Mouse (Mus musculus) urinary bladder, postnatal 14 days (tissue): Measurements from ENCODE around the gene Anapc11.

ENCODE experiments used
- DNase-seq: peaks from one replicate; pipeline ENCODE4 v3.0.0; 2021; ENCODE audit warnings: low spot score

The Anapc11 gene

DNA sequence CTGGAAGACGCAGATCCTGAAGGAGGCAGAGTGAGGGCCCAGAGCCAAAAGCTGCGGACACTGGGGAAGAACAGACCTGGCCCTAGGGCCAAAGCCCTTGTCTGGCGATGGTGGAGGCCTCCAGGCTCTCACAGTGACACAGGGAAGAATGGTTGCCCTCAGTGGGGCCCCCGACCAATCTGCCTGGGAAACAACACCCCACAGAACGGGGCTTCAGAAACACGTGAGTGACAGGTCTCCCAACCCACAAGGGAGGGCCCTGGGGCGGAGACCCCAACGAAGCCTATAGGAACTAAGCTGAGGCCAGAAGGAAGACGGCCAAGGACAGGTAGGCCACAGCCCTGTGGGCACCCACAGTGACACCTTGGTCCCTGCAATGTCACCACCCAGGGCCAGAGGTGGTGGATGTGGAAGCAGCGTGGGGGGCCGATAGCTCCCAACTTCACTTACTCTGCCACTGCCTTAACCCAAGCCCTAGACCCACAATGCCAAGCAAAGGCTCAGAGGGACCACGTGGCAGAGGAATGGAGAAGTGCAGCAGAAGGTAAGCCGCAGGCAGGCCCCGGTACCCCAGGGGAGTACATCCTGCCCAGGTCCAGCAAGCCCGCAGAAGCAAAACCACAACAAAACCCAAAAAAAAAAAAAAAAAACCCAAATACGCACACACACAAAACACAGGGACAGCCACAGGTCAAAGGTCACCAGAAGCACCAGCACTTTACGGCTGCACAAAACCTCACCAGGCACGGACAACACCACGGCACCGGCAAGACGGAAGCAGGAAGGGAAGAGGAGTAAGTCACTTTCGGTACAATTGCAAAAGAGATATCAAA is 29.5 kb downstream of the Anapc11 start:
- no peak for DNase-seq

- DNase-seq = no peak
Measured at GRCm38 (mm10) chr11:120628601-120629340, 30.6 kb downstream of the Anapc11 start.

DNA sequence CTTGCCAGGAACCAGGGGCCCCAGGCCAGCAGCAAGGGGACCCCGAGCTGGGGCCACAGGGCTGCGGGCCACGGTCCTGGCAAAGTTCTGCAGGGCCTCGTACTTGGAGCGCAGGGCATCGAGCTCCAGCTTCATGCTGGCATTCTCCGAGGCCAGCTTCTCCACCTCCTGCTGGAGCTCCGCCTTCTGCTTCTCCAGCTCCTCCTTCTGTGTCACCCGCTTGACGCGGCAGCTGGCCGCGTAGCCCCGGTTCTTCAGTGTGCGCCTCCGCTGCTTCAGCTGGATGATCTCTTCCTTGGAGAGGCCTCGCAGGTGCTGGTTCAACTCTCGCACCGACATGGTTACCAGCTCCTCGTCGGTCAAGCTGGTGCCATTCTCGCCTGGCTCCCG is 31.1 kb downstream of the Anapc11 start:
- DNase-seq = no peak

DNA sequence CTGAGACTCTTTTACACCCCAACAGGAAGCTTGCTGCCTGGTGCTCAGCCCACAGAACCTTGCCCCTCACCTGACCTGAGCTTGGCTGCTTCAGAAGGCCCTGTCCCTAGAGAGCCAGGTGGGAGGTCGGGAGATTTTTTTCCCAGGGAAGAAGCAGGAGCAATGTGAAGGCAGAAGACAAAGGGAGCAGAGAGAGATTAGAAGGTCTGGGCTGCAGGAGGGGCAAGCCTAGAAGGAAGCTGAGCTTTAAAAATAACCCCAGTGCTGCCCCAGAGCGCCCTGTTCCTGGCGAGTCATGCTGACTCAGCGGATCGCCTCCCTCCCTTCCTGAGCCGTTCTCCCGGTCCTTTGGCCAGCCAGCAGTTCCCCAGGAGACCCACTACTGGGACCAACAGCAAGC is 31.7 kb downstream of the Anapc11 start:
- DNase-seq = peak; percentile 66

DNA sequence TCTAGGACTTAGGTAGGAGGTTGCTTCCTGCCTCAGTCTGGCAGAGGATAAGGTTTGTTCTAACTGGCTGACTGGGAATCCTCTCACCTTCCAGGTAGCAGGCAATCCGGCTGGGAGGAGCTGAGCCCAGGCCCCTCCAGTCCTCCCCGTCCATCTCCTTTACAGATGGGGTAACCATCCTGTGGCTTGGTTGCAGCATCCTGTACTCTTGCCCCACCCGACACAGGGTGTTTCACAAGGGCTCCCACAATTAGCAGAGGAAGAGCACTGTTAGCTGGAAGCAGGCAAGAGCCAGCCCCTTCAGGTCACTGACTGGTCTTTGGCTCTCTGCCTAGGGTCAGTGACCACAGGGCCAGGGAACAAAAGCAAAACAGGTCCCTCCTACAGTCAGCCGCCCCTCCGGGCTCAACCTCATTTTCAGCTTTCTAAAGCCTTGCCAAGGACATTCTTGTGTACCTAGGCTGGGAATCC is 32.2 kb downstream of the Anapc11 start:
- no peak for DNase-seq

- DNase-seq = no peak
Measured at GRCm38 (mm10) chr11:120630881-120631725, 32.9 kb downstream of the Anapc11 start.

DNA sequence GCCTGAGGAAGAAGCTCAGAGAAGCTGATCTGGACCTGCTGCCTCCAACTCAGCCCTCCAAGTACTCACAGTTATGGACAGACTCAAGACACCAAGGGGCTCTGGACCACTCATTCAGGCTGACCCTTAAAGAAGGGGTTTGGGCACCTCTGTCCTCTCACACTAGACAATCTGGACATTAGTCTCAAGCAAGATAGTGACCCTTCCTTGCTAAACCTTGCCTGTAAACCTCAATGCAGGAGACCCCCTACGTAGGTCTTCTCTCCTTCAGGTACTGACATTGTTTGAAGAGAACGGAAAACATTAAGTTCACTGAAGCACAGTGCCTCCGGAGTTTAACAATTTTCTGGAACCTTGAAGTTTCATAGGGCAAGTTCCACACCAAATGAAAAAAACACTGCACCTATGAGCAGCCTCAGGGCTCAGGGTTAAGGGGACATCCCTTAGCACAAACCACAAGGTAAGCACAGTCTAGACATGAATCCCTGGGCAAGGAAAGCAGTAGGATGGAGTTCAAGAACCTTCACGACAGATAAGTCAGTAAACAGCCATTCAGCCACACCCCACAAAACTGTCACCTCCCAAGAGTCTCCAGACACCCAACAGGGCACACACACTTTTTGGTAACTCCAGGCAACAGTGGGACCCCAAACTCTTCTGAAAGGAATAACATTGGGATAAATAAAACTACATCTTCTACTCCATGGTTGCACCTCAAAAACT is 33.7 kb downstream of the Anapc11 start:
- DNase-seq = no peak

DNA sequence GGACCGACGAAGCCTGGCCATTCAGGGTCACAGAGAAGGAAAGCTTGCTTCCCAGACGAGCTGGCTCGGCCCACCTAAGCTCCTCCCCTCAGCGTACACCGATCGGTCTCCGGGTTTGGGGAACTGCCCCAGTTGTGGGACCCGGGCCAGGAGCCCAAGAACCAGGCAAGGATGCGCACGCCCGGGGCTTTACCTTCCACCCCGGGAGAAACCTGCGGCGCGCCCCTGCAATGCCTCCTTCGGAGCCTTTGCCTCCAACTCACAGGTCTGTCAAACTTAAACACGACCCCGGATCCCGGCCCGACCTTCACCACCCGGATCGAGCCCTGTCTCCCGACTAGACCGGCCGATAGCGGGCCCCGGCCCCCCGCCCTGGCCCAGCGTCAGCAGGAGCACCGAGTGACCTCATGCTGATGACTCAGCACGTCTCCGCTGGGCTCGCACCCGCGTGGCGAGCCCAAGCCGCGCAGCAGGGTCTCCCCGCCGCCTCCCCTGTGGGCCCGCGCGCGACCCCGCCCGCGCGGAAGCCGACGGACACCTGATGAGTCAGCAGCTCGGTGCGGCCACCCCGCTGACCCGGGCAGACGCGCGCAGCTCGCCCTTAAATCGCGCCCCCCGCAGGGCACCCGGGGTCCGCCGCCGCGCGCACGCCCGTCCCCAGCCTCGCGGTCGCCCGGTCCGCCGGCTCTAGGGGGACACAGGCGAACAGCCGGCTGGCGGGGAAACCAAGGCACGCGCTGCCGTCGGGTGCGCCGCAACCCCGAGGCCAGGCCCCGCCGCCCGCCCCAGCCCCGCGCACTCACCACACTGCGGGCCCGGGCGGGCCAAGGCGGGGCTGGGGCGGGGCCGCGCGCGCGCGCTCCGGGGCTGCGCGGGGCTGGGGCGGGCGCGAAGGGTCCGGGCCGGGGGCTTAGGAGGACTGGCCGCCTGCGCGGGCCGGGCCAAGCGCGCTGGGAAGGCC is 34.6 kb downstream of the Anapc11 start:
- DNase-seq = peak; percentile 80

GRCm38 (mm10) chr11:120633520-120634343 is 35.5 kb downstream of the Anapc11 start, which contains the start of gene Mafg:
Gene Mafg (minus strand): TSS chr11:120633600.
- DNase-seq = peak; percentile 93

DNA sequence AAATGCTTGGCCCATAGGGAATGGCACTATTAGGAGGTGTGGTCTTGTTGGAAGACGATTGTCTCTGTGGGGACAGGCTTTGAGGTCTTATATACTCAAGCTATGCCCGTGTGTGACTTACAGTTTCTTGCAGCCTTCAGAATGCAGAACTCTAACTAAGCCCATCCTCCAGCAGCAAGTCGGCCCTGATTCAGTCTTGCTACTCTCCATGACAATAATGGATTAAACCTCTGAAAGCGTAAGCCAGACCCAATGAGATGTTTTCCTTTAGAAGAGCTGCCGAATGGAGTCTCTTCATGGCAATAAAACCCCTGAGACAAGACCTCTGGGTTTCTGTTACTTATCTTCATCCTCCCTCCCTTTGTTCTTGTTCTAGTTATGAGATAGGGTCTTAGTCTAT is 36.6 kb downstream of the Anapc11 start:
- no peak for DNase-seq

DNA sequence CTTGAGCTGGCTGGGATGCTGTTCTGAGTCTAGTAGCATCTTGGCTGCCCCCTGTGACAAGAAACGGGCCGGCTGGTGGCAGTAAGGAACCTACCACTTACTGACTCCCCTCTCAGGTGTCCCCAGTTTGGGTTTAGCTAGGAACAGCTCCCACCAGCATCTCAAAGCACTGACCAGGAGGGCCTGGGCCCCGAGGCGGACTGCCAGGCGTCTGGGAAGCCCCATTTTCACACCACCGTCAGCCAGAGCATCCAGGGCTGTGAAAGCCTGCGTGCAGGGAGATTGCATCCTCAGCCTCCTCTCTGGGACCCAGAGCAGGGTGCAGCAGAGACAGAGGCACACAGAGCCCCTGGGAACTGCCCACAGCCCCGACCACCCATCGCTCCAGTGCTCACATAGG is 43.0 kb downstream of the Anapc11 start:
- DNase-seq = no peak

DNA sequence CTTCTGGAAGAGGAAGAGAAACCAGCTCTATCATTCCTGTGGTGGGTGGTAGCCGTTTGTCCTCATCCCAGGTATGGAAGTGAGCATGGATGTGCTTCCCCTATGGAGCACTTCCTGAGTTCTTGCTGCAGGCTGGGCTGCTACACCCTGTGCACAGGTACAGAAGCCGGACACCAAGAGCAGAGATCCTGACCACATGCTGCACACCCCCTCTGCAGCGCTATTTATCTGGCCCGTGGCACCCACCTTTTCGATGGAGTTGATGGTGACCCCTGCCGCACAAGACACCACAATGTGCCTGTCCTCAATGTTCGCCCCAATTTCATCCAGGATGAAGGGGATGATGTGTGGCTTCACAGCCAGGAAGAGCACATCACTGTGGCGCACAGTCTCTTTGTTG is 43.6 kb downstream of the Anapc11 start:
- no peak for DNase-seq

DNA sequence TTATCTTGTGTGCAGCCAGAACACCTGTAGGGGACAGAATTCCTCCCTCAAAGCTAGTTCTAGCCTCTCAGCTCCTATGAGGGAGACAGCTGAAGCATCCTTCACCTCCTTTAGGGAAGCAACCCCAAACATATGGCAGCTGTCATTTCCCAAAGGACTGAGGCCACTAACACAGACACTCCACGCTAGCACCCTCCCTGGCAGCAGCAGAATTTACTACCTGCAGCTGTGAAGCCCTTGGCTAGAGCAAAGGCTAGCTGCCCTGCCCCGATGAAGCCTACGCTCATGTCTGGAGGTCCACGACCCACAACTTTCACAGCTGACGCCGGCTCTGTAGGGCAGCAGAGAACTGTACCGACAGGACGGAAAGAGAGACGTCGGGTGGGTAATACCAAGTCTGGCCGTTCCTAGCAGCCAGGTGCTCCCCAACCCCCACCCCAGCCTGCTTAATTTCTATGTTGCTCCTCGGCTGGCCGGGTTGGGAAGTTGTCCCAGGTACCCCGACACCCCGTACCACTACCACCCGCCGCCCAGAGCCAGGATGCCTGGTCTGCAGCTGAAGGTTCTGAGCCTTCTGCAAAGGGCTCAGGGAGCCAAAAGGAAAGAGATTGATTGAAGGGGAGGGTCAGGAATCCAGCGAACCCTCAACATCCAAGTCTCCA is 44.8 kb downstream of the Anapc11 start:
- DNase-seq = no peak

DNA sequence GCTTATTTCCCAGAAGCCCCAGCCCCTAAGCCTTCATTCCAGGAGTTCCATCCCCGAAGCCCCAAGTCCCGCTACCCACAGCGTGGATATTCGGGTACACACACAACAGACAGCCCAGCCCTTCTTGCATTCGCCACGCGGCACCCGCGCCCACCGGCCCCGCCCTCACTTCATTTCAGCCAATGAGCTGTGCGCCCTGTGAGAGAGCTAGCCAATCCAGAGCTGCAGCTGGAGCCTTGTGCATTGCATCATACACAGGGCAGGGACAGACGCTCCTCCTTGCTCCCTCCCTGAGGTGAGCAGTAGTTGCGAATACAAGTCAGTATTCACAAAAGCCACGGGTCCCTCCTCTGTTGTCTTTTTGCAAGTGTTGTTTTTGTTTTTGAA is 45.4 kb downstream of the Anapc11 start, which contains the start of gene Pycr1:
Pycr1 (minus strand) TSS at position 169 of the 387 bp plus-strand sequence.
- DNase-seq = peak; percentile 96

DNA sequence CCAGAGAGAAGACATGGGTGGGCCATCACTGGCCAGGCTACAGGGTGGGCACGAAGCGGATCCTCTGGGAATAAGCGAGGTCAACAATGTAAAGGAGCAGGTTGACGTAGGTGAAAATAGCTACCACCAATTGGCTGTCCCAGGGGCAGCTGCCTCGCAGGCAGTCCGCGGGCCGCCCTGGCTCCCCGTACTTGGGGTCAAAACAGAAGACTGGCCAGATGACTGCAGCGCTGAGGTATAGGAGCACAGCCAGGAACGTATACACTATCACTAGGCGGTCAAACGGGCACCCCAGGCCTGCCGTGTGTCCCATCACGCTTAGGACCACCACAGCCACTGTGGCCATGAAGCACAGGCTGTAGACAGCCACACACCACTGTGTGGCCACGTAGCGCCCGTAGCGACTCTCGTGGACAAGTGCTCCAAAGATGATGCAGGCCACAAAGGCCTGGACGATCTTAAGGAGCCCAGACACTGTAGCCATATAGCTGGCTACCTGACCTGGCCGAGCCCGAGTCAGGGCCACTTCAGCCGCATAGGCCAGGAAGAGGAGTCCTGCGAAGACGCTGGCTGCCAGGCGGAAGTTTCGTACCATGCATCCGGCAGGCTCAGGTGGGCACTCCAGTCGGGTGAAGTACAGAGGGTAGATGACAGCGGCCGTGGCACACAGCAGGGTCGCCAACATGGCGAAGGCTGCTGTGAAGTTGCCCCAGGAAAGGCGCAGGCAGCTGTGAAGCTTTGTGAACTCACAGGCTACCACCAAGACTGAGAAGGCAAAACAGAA is 49.0 kb downstream of the Anapc11 start:
- DNase-seq = no peak

GRCm38 (mm10) chr11:120648001-120648476 is 49.8 kb downstream of the Anapc11 start, which contains the start of gene Myadml2:
Gene Myadml2 (minus strand): TSS chr11:120648158.
- no peak for DNase-seq

- no peak for DNase-seq
Measured at GRCm38 (mm10) chr11:120651872-120652271, 53.7 kb downstream of the Anapc11 start.

GRCm38 (mm10) chr11:120654741-120655140 is 56.5 kb downstream of the Anapc11 start:
- DNase-seq = no peak
